Comparison of ENCODE assay signal across 8 mouse cellular contexts in genomic region chr2:30469009-30469408, GRCm38 (mm10). TPM values are rescaled to one million over a fixed set of nuclear protein-coding genes. Genes with fewer than 3 reads are reported as not detected.
DNase-seq lines count a peak whose midpoint lies in the region; ATAC-seq lines count a peak whose summit lies in the region.

No protein-coding gene starts in this region.

- peak overlapping the region; percentile 95 for H3K4me2 ChIP-seq in heart, embryonic 12.5 days
- peak overlapping the region; percentile 96 for H3K4me2 ChIP-seq in embryonic facial prominence, embryonic 13.5 days
- peak overlapping the region; percentile 97 for H3K4me2 ChIP-seq in hindbrain, embryonic 13.5 days
- peak overlapping the region; percentile 89 for H3K4me2 ChIP-seq in midbrain, embryonic 13.5 days (replicated peaks)

- peak overlapping the region; percentile 83; the same call in 1 of the 2 replicates for H3K9ac ChIP-seq in heart, embryonic 12.5 days
- peak overlapping the region; percentile 100; the same call in 1 of the 2 replicates for H3K9ac ChIP-seq in embryonic facial prominence, embryonic 13.5 days
- H3K9ac ChIP-seq in hindbrain, embryonic 13.5 days = peak overlapping the region; percentile 78
- H3K9ac ChIP-seq in midbrain, embryonic 13.5 days (replicated peaks) = peak overlapping the region; percentile 77

- H3K9me3 ChIP-seq in heart, embryonic 12.5 days (replicated peaks) = no peaks in the 10 kb centered on the region
- H3K9me3 ChIP-seq in embryonic facial prominence, embryonic 13.5 days = no peaks in the 10 kb centered on the region
- no peaks in the 10 kb centered on the region for H3K9me3 ChIP-seq in hindbrain, embryonic 13.5 days
- H3K9me3 ChIP-seq in midbrain, embryonic 13.5 days = no peaks in the 10 kb centered on the region

- no peaks in the 10 kb centered on the region for H3K36me3 ChIP-seq in heart, embryonic 12.5 days
- H3K36me3 ChIP-seq in embryonic facial prominence, embryonic 13.5 days = no peaks in the 10 kb centered on the region
- H3K36me3 ChIP-seq in hindbrain, embryonic 13.5 days = no peaks in the 10 kb centered on the region
- H3K36me3 ChIP-seq in midbrain, embryonic 13.5 days = no peaks in the 10 kb centered on the region

- H3K4me3 ChIP-seq in heart, embryonic 12.5 days = no peak overlapping the region
- H3K4me3 ChIP-seq in embryonic facial prominence, embryonic 13.5 days = peak overlapping the region; percentile 99; the same call in 1 of the 2 replicates
- H3K4me3 ChIP-seq in hindbrain, embryonic 13.5 days = peak overlapping the region; percentile 97
- peak overlapping the region; percentile 83; the same call in 1 of the 2 replicates for H3K4me3 ChIP-seq in midbrain, embryonic 13.5 days (replicated peaks)

- 50% methylated on average over 6 of the region's 6 CpGs for WGBS in heart, embryonic 12.5 days
- WGBS in embryonic facial prominence, embryonic 13.5 days = 49% methylated on average over 6 of the region's 6 CpGs
- WGBS in hindbrain, embryonic 13.5 days = 56% methylated on average over 6 of the region's 6 CpGs
- 43% methylated on average over 6 of the region's 6 CpGs for WGBS in midbrain, embryonic 13.5 days

- no peak overlapping the region for H3K27ac ChIP-seq in heart, embryonic 12.5 days (ENCODE audit: poor library complexity, severe bottlenecking)
- no peak overlapping the region for H3K27ac ChIP-seq in embryonic facial prominence, embryonic 13.5 days
- 0 out of 2 replicates have a peak overlapping the region, but pooled peaks have one; percentile 23 for H3K27ac ChIP-seq in hindbrain, embryonic 13.5 days
- H3K27ac ChIP-seq in midbrain, embryonic 13.5 days = peak overlapping the region; percentile 11

- peaks cover 35% of the 10 kb centered on the region for H3K4me1 ChIP-seq in heart, embryonic 12.5 days (replicated peaks)
- H3K4me1 ChIP-seq in embryonic facial prominence, embryonic 13.5 days = peaks cover 53% of the 10 kb centered on the region
- H3K4me1 ChIP-seq in hindbrain, embryonic 13.5 days (replicated peaks) = peaks cover 59% of the 10 kb centered on the region
- peaks cover 37% of the 10 kb centered on the region for H3K4me1 ChIP-seq in midbrain, embryonic 13.5 days (replicated peaks)

- DNase-seq in heart, postnatal 36 days = no peak
- DNase-seq in urinary bladder, adult 2 months (ENCODE audit: low spot score) = no peak
- DNase-seq in thymus, postnatal 4 days = no peak
- no peak for DNase-seq in kidney, adult 8-10 months

- no peak for ATAC-seq in heart, embryonic 12.5 days (ENCODE audit: insufficient number of reproducible peaks, low FRiP score)
- ATAC-seq in embryonic facial prominence, embryonic 13.5 days (ENCODE audit: insufficient number of reproducible peaks, insufficient read depth, low FRiP score, low TSS enrichment, low read depth) = no peak
- no peak for ATAC-seq in hindbrain, embryonic 13.5 days (ENCODE audit: low FRiP score)
- no peak for ATAC-seq in midbrain, embryonic 13.5 days

- no peaks in the 10 kb centered on the region for H3K27me3 ChIP-seq in heart, embryonic 12.5 days (replicated peaks)
- H3K27me3 ChIP-seq in embryonic facial prominence, embryonic 13.5 days = no peaks in the 10 kb centered on the region
- peaks cover 2% of the 10 kb centered on the region; the same call in 1 of the 2 replicates for H3K27me3 ChIP-seq in hindbrain, embryonic 13.5 days
- H3K27me3 ChIP-seq in midbrain, embryonic 13.5 days = peaks cover 12% of the 10 kb centered on the region

- intact Hi-C loops in heart, postnatal 36 days (cut with DNase I) = loop anchor here (2.0 kb wide), 1 partner anchor 22 kb away; no protein-coding TSS in a partner anchor

RNA-seq across cellular contexts. Expression of gene Ier5l, which starts 5.0 kb away (rescaled TPM):
- 1.7 and 2.0 TPM in 2 replicates for polyA plus RNA-seq in heart, embryonic 12.5 days (2016; fragmentation: Nextera tagmentation; extraction: Ambion mirVana)
- 1 to 10 TPM; 4.6 to 5.6 TPM for total RNA-seq in heart, postnatal 36 days (2021)
- 3.5 and 4.0 TPM in 2 replicates for polyA plus RNA-seq in embryonic facial prominence, embryonic 13.5 days (2015; fragmentation: Nextera tagmentation; extraction: Ambion mirVana)
- 2.1 and 2.9 TPM in 2 replicates for polyA plus RNA-seq in hindbrain, embryonic 13.5 days (2015; fragmentation: Nextera tagmentation; extraction: Ambion mirVana)
- 1.8 and 2.0 TPM in 2 replicates for polyA plus RNA-seq in midbrain, embryonic 13.5 days (2015; fragmentation: Nextera tagmentation; extraction: Ambion mirVana)
- 10.7 and 11.0 TPM in 2 replicates for polyA plus RNA-seq in urinary bladder, adult 2 months (2012; rRNA removed)

RNA-seq across cellular contexts. Expression of gene Ptpa, which starts 53.2 kb away (rescaled TPM):
- 107 and 115 TPM in 2 replicates for polyA plus RNA-seq in heart, embryonic 12.5 days (2016; fragmentation: Nextera tagmentation; extraction: Ambion mirVana)
- 10 to 100 TPM; 82.9 to 85.1 TPM for total RNA-seq in heart, postnatal 36 days (2021)
- 150 and 163 TPM in 2 replicates for polyA plus RNA-seq in embryonic facial prominence, embryonic 13.5 days (2015; fragmentation: Nextera tagmentation; extraction: Ambion mirVana)
- polyA plus RNA-seq in hindbrain, embryonic 13.5 days (2015; fragmentation: Nextera tagmentation; extraction: Ambion mirVana) = 129 and 133 TPM in 2 replicates
- 128 and 134 TPM in 2 replicates for polyA plus RNA-seq in midbrain, embryonic 13.5 days (2015; fragmentation: Nextera tagmentation; extraction: Ambion mirVana)
- 90.0 and 93.9 TPM in 2 replicates for polyA plus RNA-seq in urinary bladder, adult 2 months (2012; rRNA removed)

RNA-seq across cellular contexts. Expression of gene Crat, which starts 53.4 kb away (rescaled TPM):
- polyA plus RNA-seq in heart, embryonic 12.5 days (2016; fragmentation: Nextera tagmentation; extraction: Ambion mirVana) = 67.9 and 74.2 TPM in 2 replicates
- total RNA-seq in heart, postnatal 36 days (2021) = 100 to 1,000 TPM; 496 to 534 TPM
- 22.5 and 25.0 TPM in 2 replicates for polyA plus RNA-seq in embryonic facial prominence, embryonic 13.5 days (2015; fragmentation: Nextera tagmentation; extraction: Ambion mirVana)
- polyA plus RNA-seq in hindbrain, embryonic 13.5 days (2015; fragmentation: Nextera tagmentation; extraction: Ambion mirVana) = 22.1 and 24.0 TPM in 2 replicates
- 18.5 and 21.9 TPM in 2 replicates for polyA plus RNA-seq in midbrain, embryonic 13.5 days (2015; fragmentation: Nextera tagmentation; extraction: Ambion mirVana)
- 27.3 and 38.1 TPM in 2 replicates for polyA plus RNA-seq in urinary bladder, adult 2 months (2012; rRNA removed)

Comparison
In these comparisons a context has a peak if more than half of its experiments do, and no peak if none do; other contexts are left out.
1. H3K27ac ChIP-seq: peak in hindbrain, embryonic 13.5 days (single experiment) and midbrain, embryonic 13.5 days (single experiment); none in heart, embryonic 12.5 days (single experiment) and embryonic facial prominence, embryonic 13.5 days (single experiment).
2. Peak in every context shown above with its lines, with median percentiles within 50 percentile points of each other: H3K4me2 ChIP-seq and H3K9ac ChIP-seq.